Mouse (Mus musculus): ENCODE data around the gene Gatad2a.
A peak's percentile ranks its signal among the peaks of the same experiment; 100 is the strongest.

The Gatad2a gene

GRCm38 (mm10) chr8:69901484-69902162 is 94.6 kb downstream of the Gatad2a start:
- peak; percentile 95 for DNase-seq (ENCODE audit: low read depth, low spot score)

GRCm38 (mm10) chr8:69900895-69901451 is 95.2 kb downstream of the Gatad2a start:
- DNase-seq (ENCODE audit: low read depth, low spot score) = no peak

GRCm38 (mm10) chr8:69899876-69900275 is 96.3 kb downstream of the Gatad2a start:
- DNase-seq (ENCODE audit: low read depth, low spot score) = no peak

- no peak for DNase-seq (ENCODE audit: low read depth, low spot score)
Measured at GRCm38 (mm10) chr8:69897857-69898256, 98.3 kb downstream of the Gatad2a start.

GRCm38 (mm10) chr8:69895772-69896451 is 100.3 kb downstream of the Gatad2a start:
- DNase-seq (ENCODE audit: low read depth, low spot score) = no peak

GRCm38 (mm10) chr8:69894836-69895332 is 101.3 kb downstream of the Gatad2a start:
- no peak for DNase-seq (ENCODE audit: low read depth, low spot score)

GRCm38 (mm10) chr8:69893863-69894262 is 102.3 kb downstream of the Gatad2a start:
- DNase-seq (ENCODE audit: low read depth, low spot score) = no peak

GRCm38 (mm10) chr8:69890813-69891241 is 105.4 kb downstream of the Gatad2a start:
- no peak for DNase-seq (ENCODE audit: low read depth, low spot score)

GRCm38 (mm10) chr8:69888902-69889301 is 107.3 kb downstream of the Gatad2a start:
- DNase-seq (ENCODE audit: low read depth, low spot score) = no peak

GRCm38 (mm10) chr8:69888244-69888866 is 107.8 kb downstream of the Gatad2a start:
- no peak for DNase-seq (ENCODE audit: low read depth, low spot score)

GRCm38 (mm10) chr8:69887289-69888243 is 108.6 kb downstream of the Gatad2a start, which contains the start of gene Cilp2:
Gene Cilp2 (minus strand): TSS chr8:69887687.
- DNase-seq (ENCODE audit: low read depth, low spot score) = no peak

- DNase-seq (ENCODE audit: low read depth, low spot score) = no peak
Measured at GRCm38 (mm10) chr8:69884141-69884540, 112.0 kb downstream of the Gatad2a start.

GRCm38 (mm10) chr8:69882833-69883600 is 113.2 kb downstream of the Gatad2a start:
- no peak for DNase-seq (ENCODE audit: low read depth, low spot score)

- no peak for DNase-seq (ENCODE audit: low read depth, low spot score)
Measured at GRCm38 (mm10) chr8:69882021-69882756, 114.0 kb downstream of the Gatad2a start.

- no peak for DNase-seq (ENCODE audit: low read depth, low spot score)
Measured at GRCm38 (mm10) chr8:69881261-69881865, 114.8 kb downstream of the Gatad2a start.

GRCm38 (mm10) chr8:69880841-69881240 is 115.3 kb downstream of the Gatad2a start:
- DNase-seq (ENCODE audit: low read depth, low spot score) = no peak

GRCm38 (mm10) chr8:69879678-69880077 is 116.5 kb downstream of the Gatad2a start:
- no peak for DNase-seq (ENCODE audit: low read depth, low spot score)

GRCm38 (mm10) chr8:69877992-69878391 is 118.2 kb downstream of the Gatad2a start:
- DNase-seq (ENCODE audit: low read depth, low spot score) = no peak

- no peak for DNase-seq (ENCODE audit: low read depth, low spot score)
Measured at GRCm38 (mm10) chr8:69877396-69877795, 118.8 kb downstream of the Gatad2a start.

Measured in skeletal muscle tissue, adult 2 months (tissue).